Mouse (Mus musculus) heart, postnatal 4 days (tissue): ENCODE measurements at regions not wholly inside any gene's neighbourhood (a gene's known extent, or its start where the extent isn't known, plus 50 kb on each side); places are given as distances from the start of the nearest gene placed in this dataset.

ENCODE experiments used
- DNase-seq: peaks from one replicate; pipeline ENCODE4 v3.0.0; 2021

DNA sequence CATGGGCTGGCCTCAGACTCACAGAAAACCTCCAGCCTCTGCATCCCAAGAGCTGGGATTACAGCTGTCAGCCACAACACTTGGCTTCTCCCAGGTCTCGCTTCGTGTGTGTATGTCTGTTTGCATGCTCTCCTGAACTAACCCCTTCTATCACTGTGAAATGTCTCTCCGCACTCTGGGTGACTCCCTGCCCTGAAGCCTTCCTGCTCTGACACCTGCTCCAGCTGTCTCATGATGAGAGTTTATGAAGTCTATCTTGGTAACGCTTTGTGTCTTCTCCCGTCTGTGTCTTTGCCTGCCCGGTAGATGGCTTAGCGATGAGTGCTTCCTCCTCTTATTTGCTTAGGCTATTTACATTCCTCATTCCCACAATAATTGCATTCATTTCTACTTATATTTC lies 133.0 kb downstream of the Ndufa10 start:
- DNase-seq = no peak

DNA sequence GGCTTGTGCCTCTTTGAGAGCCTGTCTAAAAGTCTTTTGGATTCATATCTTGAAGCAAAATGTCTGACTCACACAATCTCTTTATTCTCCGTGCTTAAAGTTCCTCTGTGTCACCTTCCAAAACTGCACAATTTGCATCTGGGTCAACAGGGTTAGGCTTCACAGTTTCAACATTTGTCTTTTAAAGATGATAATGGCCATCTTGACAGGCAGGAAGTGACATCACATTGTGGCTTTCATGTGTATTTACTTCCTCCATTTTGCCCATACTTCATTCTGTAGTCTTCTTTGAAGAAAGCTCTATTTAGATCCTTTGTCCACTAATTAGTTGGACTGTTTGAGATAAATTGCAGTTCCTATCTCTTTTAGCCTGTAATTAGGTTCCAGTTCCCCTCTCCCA lies 135.1 kb downstream of the Ndufa10 start:
- DNase-seq = no peak

DNA sequence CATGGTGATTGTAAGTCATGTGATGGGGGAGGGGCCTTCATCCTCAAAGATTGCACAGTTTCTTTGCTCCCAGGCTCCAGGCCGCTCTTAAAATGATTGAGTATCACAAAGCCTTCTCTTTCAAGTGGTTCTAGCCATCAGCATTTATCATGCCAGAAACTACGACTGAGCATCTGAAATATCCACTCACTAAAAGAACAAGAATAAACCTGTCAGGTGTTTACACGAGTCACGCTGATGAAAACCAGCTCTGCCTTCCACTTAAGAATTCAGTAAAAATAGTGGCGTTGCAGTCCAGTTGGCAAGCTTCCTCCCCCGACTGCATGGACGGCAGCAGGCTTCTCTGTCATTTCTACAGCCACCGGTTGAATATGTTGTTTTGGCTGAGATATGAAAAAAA lies 136.2 kb downstream of the Ndufa10 start:
- DNase-seq = peak; percentile 73

DNA sequence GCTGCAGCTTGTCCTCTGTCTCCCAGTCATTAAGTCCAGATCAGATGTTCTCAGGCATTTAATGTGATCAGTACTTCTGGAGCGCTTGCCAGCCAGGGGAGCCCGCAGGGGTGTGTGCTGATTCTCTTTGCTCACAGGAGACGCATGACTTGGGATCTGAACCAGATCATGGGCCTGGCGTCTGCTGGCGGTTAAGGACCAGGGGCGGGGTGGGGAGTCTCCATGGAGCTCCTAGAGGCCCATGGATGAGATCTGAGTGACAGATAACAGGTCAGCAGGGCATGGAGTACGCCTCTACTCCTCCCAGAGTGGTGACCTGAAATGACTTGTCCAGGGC lies 136.7 kb upstream of the Hdac4 start:
- DNase-seq = no peak

DNA sequence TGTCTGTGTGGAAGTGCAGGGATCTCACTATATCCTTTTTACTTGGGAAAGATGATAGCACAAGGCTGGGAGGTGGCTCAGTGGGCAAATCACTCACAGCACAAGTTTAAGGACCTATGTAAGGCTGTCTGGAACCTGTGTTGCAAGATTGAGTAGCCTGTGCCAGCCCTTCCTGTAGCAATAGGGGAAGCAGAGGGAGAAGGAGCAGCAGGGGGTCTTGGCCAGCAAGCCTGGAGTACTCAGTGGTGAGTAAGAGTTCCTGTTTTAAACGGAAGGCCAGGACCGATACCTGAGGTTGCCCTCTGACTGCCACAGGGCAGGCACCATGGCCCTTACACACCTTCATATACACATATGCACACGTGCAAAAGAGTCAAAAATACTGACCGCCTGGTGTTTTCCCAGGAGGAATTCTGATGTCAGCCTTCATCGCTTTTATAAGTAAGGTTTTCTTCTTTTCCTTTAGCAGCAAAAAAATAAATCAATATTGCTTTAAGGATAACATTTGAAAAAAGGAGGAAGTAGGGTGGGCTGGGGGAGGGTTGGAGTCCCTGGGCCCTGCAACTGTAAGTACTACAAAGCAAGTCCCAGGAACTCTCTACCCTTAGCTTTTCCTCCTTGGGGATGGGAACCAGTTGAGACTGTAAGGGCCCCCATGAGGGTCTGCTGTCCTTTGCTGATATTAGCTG lies 136.2 kb upstream of the Hdac4 start:
- DNase-seq = no peak

DNA sequence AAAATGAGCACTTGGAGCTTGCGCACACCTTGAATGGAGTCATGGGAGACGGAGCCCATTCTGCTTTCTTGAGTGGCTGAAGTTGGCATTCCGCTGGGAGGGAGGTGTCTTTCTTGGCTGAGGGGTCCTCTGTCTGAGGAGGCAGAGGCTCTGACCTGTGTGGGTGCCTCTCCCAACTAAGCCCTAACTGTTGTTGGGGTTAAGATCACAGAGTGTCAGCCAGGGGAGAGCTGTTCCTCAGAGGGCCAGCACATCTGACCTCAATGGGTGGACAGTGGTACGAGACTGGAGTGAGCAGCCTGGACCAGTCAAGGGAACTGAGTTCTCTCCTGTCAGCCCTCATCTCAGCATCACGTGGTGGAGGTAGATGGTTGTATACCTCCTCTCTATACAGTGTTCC lies 134.7 kb upstream of the Hdac4 start:
- no peak for DNase-seq

DNA sequence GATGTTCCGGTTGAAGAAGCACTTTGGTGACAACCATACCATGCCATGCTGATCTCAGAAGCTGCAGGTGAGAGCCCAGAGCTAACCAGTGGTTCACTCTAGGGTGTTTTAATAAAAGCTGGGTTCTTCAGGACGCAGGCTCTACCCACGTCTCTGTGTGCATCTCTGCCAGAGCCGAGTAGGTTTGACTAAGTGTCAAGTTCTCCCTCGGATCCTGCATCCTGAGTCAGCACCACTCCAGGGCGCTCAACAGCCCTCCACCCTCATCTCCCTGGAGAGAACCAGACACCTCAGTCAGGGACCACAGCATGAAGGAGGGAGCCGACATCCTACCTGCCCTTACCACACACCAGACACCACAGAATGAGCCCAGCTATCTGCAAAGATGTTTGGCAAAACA lies 134.0 kb upstream of the Hdac4 start:
- no peak for DNase-seq

DNA sequence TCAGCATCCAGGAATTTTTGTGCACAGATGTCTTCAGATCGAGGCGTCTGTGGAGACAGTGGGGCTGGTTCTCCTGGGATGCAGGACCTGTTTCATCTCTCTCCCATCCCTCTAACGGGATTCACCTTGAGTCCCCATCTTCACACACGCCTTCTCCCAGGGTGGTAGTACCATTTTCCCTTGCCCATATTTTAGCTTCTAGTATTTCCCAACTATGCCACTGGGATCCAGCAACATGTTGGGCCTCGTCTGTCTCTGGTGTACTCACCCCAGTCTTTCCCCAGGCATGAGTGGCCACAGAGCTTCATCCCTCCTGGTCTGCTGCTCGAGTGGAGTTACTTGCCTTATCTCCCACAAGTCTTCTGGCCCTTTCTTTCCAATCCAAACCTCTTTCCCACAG lies 131.6 kb upstream of the Hdac4 start:
- no peak for DNase-seq

DNA sequence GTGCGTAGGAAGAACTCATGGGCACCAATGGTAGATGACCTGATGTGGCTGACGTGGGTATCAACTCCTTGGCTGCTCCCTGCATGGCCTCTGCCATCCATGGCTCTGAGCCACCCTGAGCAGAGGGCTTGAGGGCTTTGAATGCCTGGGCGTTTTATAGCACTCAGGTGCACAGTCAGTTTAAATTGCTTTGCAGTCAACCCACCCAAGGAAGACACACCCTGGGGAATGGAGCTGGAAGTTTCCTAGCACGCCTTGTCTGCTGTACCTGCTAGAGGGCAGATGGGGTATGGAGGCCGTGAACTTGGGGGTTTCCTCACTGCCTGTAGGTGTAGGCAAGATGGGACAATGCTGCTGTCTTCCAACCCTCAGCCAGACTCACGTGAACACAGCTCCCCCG lies 129.8 kb upstream of the Hdac4 start:
- DNase-seq = no peak

DNA sequence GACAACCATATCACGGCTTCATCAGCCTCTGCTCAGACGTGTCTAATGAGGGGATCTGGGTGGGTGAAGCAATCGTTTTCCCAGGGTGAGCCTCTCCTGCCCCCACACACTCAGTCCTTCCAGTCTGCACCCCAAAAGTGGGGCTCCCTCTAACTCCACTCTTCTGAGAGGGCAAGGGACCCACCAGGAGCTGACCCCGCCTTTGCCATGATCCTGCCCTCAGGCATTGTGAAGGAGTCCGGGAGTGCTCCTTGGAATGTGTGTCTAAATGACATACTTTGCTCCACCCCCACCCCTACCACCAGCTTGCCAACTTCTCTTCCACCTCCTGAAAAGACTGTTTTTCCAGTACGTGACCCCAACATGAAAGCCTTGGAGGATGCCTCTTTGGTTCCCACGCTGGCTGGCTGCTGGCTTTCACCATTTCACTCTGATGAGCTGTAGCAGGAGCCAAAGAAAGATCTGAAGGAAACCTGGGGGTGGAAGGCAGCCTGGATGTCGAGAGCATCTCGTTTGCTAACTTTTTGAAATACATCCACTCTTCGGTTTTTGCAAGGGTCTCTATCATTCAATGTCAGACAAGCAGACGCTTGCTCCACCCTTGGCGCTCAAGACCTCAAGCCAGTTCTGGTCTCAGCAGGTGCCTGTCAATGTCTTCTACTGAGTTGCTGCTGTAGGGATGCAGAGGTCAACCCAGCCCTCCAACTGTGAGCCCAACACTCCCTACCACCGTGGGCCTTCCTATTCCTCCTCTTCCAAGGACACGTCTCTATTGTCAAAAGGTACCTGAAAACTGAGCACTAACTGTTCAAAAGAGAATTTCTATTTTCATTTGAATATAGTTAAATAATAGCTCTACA lies 128.8 kb upstream of the Hdac4 start:
- no peak for DNase-seq

DNA sequence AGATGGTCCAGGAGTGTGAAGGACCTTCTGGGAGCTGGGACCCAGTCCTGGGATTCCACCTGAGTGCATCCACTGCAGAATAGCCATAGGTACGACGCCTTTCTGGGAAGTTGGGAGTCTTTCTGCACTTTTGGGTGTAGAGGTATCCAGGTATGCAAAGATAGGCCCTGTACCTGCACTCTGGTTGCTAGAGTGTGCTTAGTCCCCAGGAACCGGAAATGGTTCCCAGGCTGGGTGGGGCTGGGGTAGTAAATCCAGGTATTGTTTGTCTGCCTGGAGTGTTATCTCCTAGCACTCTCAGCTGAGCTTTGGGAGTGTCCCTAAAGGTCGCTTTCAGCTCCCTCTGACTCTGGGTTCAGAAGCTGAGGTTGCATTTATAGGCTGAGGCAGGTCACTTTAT lies 121.6 kb upstream of the Hdac4 start:
- DNase-seq = no peak

DNA sequence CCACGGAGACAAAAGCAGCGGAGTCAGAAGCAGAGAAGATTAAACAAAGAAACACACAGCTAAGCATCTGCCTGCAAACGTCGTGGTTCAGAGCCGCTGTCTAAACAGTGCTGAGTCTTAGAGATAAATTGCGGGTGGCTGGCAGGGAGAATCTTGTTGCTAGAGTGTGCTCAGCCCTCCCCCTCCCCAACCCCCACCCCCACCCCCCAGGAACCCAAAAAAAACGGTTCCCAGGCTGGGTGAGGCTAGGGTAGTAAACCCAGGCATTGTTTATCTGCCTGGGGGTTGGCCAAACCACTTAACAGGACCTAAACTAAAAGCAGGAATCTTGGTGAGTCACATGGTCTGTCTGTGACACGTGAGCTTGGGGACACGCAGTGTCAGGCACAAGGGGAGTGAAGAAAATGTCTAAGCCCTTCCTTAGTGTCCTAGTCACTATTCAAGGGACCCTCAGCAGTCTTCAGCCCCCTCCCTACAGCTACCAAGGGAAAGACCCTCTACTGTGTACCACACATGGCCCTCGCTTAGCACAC lies 120.8 kb upstream of the Hdac4 start:
- peak; percentile 24 for DNase-seq

DNA sequence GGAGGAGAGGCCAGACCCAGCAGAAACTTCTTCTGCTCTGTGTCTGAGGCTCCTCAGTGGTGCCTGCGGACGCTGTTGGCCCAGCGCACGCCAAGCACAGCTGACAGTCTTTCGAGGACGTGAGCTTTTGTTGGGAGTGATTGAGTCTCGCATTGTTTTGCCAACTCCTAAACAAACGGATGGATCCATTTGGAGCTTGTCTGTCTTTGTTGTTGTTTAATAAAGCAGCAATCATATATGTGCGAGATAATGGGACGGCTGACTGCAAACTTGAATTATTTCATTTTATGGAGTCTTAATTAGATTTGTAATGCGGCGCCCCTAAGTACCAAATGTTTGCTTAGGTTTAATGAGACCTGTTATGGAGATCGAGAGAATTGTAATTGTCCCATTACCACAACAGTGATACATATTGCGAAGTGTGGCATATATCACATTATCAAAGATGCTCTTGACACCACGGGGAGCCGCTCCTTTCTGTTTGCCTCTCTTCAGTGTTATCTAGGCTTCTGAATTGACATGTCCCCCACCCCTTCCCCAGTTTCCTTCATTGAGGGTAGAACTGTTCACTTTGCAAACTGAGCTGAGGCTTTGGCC lies 117.6 kb upstream of the Hdac4 start:
- no peak for DNase-seq

DNA sequence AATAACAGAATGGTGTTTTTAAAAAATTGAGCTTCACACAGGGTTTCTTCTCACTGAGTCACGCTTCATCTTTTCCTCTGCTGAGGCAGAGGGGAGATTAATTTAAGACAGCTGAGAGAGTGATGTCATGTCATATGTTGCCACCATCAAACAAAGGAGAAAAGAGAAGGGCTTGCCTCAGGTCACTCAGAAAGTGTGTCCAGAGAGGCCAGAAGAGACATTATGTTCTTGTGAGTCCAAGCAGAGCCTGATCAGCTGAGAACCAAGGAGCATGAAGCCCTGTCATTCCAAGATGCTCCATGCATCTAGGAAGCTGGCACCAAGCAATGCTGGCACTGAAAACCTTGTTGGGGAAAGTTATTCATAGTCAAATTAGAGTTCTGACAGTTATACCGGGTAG lies 114.4 kb upstream of the Hdac4 start:
- DNase-seq = no peak

DNA sequence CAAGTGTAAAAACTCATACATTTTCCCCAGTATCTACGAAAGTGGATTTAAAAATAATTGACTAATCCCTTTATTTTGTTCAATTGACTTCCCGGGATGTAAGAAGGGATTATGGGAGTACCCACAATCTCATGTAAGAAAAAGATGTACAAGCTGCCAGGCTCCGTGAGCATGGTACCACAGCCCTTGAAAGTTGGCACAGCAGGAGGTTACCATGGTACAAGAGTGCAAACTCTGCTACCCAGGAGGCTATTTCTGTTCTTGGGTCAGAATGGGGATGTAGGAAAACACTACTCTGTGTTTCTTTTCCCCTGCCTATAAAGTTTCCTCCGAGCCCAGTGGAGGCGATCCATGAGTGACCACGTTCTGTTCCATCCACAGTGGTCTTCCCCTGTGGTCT lies 113.9 kb upstream of the Hdac4 start:
- DNase-seq = peak; percentile 24

DNA sequence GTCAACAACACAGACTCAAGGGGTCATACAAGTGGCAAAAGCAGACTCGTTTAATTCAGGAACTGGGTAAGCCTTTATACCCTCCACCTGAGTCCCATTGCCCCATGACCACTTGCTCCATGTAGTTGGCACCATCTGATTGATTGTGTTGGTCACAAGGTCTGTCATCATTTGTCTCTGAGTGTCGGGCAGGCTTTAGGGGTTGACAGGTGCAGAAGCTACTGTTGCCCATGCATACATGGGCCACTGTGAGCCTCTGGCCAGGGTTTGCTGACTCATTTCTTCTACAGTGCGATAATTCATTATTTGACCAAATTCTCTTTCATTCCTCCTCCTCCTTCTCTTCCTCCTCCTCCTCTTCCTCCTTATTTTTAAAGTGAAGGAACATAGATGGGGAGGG lies 113.0 kb upstream of the Hdac4 start:
- DNase-seq = no peak

DNA sequence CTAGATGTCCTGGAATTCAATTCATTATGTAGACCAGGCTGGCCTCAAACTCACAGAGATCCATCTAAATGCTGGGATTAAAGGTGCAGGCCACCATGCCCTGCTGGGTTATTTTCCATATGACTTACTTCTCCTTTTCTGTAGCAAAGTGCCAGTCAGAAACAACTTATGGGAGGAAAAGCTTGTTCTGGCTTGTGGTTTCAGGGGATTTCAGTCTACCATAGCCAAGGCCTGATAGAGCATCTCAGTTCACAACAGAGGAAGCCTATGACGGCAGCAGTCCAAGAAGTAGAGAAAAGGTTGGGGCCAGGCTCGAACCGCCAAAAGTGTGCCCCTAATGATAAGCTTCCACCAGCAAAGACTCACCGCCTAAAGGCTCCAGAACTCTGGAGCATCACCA lies 110.5 kb upstream of the Hdac4 start:
- DNase-seq = no peak

DNA sequence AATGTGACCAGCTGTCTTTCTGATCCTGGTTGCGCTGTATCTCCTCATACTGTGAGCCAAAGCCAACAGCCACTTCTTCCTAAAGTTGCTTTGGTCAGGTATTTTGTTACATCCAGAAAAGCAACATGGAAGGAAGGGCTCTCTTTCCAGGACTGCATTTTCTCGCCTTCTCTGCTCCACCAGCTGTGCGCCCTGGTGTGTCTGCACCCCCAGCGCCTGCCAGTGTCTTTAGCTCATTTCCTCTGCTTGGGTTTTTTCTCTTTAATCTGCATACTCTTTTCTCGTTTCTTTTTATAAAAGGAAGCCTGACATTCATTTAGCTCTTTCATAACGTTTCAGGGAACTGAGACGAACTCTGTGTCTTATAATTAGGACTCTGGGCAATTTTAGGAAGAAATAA lies 103.5 kb upstream of the Hdac4 start:
- DNase-seq = no peak

DNA sequence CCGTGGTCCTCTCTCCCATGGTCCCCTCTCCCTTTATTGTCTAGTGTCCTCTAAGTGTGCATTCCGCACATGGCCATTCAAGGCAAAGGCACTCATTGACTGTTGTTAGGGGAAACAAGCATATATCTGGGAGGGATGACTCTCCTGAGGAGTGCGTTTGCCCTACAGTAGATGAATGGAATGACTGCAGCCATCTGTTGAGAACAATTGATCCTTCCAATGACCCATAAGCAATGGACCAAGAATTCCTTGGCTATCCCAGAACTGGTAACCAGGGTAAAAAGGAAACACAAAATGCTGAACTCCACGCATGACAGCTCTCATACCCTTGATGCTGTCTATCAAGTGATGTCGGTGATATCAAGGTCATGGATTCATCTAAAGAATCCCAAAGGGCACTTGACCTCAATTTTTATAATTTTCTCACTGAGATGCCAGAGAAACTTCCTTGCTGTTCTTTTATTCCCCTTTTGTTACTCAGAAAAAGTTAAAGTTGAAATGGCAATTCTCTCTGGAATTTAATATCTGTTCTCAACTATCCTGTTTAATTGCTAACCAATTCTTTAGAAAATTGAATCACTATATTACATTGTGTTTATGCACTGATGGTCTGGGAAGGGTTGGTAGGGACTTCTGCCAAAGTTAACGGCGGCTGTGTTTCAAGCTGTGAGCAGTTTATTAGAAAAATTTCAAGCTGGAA lies 97.3 kb upstream of the Hdac4 start:
- no peak for DNase-seq

DNA sequence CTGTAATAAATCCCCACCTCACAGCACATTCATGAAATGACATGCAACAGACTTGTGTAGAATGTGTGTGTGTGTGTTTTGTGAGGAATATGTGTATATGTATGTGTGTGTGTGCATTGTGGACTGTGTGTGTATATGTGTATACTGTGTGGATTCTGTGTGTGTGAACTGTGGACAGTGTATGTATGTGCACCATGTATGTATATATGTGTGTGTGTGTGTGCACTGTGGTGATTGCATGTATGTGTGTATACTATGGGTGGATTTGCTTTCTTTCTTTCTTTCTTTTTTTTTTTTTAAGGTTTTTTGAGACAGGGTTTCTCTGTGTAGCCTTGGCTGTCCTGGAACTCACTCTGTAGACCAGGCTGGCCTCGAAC lies 91.5 kb upstream of the Hdac4 start:
- DNase-seq = no peak

DNA sequence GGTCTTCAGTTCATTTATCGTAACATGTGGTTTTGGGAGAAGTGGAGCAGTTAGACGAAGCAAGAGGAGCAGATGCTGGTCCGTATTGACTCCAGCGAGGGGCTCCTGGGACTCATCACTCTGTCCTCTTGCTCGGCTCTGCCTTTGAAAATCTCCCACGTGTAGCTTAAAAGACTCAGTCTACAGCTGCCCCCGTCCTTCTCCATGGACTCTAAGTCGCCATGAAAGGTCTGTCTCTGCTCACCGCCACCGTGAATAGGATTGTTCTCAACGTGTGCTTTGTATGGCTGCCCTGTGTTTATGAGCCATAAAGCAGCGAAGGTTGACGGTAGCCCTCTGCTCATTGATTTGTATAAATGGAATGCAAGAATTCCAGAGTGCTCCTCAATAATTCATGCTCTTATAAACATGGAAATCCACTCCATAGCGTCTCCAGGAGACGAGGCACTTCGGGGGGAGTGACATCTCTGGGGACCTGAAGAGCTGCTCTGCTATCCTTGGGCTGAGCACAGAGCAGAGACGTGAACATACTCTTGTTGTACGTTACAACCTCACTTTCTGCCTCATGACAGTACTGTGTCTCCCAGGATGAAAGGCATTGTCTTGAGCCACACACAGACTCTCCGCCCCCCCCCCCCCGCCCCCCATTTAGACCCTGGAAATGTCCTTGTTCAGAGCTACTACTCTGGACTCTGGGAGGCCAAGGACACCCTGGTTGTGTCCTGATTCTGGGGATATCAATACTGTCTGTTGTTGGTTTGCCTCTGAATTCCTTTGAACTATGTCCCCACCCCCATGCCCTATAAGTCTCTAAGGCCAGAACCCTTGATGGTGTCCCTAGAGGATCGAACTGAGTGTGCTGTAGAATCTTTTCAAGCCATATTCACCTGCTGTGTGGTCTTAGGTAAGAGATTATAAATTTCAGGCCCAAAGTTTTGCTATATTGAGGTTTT lies 90.8 kb upstream of the Hdac4 start:
- no peak for DNase-seq

DNA sequence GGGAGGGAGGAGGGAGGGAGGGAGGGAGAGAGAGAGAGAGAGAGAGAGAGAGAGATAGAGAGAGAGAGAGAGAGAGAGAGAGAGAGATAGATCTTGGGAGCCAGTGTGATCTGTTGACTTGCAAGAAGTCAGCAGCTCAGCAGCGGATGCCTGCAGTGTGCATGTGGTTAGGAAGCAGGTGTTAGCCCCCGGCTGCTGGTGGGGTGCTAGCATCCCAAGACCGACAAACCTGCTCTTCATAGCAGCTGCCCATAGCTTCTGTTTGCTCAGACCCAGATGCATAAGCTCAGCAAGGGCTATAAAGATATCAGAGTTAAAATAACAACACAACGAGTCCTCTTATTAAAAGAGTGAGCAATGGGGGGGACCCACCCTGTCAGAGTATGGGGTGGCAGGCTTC lies 88.7 kb upstream of the Hdac4 start:
- no peak for DNase-seq
